Mouse (Mus musculus) neural tube, embryonic 10.5 days (tissue): ENCODE measurements around the gene Sfxn3.
"Not testable (repeated sequence)": the region's sequence is repeated elsewhere in the genome, so short reads cannot be mapped to it uniquely, and the experiment has no call there.

Experiments used
- DNase-seq: peaks from one replicate; pipeline ENCODE4 v3.0.0-alpha.2; 2017; ENCODE audit warnings: low spot score; ENCODE audit errors: extremely low spot score

Gene Sfxn3

GRCm38 (mm10) chr19:45017909-45018308, 29.4 kb upstream of the Sfxn3 start:
- DNase-seq: peak; percentile 86

DNA sequence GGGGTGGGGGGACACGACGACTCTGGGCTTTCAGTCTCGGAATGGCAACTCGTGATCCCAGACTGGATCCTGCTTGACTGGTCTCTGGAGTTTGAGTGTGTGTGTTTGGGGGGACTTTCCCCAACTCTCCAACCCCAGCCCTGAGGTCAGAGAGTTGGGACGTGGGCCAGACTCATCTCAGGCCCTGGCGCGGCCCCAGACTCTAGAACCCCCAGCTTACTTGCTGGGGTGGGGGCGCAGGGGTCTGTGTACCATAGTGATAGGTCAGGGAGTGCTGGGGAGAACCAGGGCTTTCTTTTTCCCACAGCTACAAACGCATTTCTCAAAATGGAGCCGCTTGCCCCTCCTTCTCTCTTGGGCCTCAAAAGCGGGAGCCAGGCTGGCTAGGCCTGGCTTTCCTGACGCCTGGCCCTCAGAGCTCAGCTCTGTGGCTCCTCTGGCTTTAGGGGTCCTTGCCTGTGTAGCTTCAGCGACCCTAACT, 28.9 kb upstream of the Sfxn3 start:
- peak; percentile 61 for DNase-seq

DNA sequence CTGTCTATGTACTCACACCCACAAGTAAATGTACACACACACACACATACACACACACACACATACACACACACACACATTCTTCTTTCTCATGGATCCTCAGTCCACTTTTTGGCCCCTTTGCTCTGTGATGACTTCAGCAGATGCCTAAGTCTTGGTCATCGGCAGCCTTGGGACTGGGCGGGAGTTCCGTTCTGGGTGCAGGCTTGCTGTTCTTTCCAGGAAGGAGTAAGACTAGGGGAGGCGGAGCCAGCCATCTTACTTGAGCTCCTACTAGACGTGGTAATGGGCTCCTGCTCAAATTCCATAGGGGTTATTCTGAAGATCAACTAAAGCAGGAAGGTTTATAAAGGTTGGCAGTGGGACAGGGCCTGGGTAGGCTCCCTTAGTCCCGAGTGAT, 27.0 kb upstream of the Sfxn3 start:
- no peak for DNase-seq

- DNase-seq: no peak
These were observed 25.9 kb upstream of the Sfxn3 start for GRCm38 (mm10) chr19:45021362-45021761.

DNA sequence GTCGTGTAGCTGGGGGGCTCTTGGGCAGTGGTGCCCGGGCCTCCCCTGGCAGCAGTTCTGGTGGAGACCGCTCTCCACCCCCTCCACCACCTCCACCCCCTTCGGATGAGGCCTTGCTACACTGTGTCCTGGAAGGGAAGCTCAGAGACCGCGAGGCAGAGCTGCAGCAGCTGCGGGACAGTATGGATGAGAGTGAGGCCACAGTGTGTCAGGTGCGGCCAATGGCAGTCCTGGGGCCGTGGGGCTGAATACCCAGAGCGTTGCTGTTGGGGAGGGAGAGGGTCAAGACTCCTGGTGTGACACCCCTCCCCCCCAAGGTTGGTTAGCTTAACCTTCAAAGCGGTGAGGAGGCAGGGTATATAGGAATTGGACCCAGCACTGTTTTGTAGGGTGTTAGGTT, 23.3 kb upstream of the Sfxn3 start:
- DNase-seq: no peak

DNA sequence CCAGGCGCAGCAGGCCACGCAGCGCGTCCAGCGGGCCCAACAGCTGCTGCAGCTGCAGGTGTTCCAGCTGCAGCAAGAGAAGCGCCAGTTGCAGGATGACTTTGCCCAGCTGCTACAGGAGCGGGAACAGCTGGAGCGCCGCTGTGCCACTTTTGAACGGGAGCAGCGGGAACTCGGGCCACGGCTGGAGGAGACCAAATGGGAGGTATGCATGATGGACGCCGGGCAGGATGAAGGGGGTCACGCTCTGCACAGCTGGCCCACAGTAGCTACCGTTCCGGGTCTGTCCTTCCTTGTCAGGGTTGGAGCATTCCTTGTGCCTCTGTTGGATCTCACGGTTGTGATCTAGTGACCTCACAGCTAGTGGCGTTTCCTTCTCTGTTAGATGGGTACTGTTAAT, 22.5 kb upstream of the Sfxn3 start:
- DNase-seq: no peak

GRCm38 (mm10) chr19:45025937-45026568, 21.2 kb upstream of the Sfxn3 start:
- DNase-seq: no peak

- DNase-seq: no peak
These were observed 20.2 kb upstream of the Sfxn3 start for GRCm38 (mm10) chr19:45026958-45027670.

DNA sequence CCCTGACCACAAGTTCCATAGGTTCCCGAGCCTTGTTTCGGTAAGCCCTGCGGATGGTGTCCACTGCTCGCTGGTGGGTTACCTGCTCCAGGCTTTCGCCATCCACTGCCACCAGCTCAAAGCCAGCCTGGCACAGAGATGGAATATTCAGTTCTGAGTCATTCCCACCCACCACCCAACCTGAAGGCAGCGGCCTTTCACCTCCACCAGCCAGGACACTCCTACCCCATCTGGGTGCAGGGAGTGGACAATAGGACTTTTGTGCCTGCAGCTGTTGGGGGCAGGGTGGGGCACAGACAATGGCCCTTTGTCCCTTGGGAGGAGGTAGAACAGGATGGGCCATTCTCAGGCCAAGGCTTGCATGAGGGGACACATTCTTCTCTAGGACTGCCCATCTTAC, 19.5 kb upstream of the Sfxn3 start:
- peak; percentile 37 for DNase-seq

DNA sequence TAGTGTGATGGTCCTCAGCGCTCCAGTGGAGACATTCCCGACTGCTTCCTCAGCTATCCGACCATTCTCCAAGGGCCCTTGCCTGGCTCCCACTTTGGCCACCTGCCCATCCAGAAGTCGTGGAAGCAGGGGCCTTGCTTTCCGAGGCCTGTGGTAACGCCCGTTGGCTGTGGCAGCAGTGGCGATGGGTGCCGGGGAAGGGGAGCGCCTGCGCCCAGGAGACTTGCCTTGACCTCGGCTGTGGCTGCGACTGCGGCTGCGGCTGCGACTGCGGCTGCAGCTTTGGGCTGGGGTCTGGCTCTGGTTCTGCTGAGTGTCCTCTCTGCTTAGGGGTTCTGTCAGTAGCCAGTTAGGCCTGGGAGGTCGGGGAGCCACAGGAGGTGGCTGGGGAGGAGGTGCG, 18.6 kb upstream of the Sfxn3 start:
- DNase-seq: no peak

GRCm38 (mm10) chr19:45029571-45029970, 17.7 kb upstream of the Sfxn3 start:
- DNase-seq: no peak

GRCm38 (mm10) chr19:45030111-45030510, 17.2 kb upstream of the Sfxn3 start:
- peak; percentile 73 for DNase-seq

DNA sequence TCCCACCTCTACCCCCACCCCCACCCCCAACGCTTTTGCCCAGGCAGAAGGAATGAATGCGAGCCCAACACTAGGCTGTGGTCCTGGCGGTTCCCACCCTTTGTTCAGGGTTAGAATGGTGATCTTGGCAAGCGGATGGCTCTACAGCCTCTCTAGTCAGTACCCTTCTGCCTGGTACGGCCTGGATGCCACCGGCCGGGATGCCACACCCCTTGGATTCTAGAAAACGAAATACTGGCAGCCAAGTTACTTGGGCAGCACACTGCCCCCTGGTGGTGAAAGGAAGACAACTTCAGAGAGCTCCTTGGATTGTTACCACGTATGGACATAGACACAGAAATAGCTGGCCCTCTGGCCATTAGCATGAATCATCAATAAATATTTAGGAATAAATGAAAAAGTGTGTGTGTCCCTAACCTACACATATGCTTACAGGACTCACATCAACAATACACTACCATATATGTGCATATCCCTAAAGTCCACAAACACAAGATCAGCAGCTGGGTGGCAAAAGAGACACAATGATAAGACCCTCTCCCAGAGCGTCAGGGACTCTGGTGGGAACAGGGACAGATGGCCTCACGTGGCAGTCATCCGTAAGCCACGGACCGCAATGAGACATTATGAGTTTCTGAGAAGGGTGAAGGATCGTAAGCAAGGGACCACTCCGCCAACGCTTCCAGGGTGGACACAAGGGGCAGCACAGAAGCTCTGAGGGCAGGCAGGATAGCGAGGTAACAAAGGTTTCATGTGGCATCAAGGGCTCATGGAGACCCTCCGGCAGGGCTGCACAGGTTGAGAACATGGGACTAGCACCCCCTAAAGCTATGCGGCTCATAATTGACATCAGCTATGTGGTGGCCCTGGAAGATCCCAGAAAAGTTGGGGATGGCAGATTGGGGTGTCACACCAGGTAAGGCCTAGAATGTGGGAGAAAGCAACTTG, 16.3 kb upstream of the Sfxn3 start:
- peak; percentile 71 for DNase-seq

GRCm38 (mm10) chr19:45031780-45032179, 15.5 kb upstream of the Sfxn3 start:
- peak; percentile 79 for DNase-seq

- no peak for DNase-seq
These were observed 14.6 kb upstream of the Sfxn3 start for GRCm38 (mm10) chr19:45032570-45033332.

GRCm38 (mm10) chr19:45036867-45037266, 10.4 kb upstream of the Sfxn3 start:
- DNase-seq: peak; percentile 55

- DNase-seq: not testable (repeated sequence)
These were observed 9.1 kb upstream of the Sfxn3 start for GRCm38 (mm10) chr19:45038198-45038597.

GRCm38 (mm10) chr19:45040214-45040613, 7.1 kb upstream of the Sfxn3 start:
- DNase-seq: no peak

GRCm38 (mm10) chr19:45044389-45044927, 2.8 kb upstream of the Sfxn3 start:
- DNase-seq: no peak

- DNase-seq: no peak
These were observed 2.1 kb upstream of the Sfxn3 start for GRCm38 (mm10) chr19:45045236-45045635.

GRCm38 (mm10) chr19:45045651-45046050, 1.7 kb upstream of the Sfxn3 start, which contains the start of gene Pdzd7:
Gene Pdzd7 (minus strand): TSS chr19:45045717.
- DNase-seq: no peak
